In the genomic region with DNA sequence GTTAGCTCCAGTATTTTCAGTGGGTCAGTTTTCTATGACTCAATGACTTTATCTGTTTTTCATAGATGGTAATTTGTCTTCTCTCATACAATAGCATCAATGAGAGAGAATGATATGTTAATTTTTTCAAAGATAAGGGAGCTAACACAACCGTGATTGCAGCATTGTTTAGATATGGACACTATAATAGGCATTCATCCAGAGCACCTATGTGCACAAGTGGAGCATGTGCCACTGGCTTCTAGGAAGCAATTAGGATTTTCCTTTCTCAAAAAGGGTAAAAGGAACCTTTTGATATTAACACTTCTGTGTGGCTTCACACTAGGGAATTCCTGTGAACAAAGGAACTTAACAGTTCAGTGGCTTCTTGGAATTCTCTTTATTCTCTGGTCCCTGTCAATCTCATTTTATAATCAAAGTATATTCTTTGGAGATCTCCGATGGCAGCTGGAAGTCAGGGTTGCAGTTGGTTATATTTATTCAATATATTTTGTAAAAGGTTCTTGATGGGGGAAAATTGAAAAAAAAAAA, we compare ENCODE assay signal across 30 mouse cellular contexts.
DNase-seq lines count a peak whose midpoint lies in the region; ATAC-seq and TF ChIP-seq lines count a peak whose summit lies in the region.
"Had no signal": no experiment of that assay in that cellular context is flagged by ENCODE, and none has a peak within 500 bp of the region (broad histone marks: within the 10 kb centered on the region; RNA-seq: fewer than 3 reads in every experiment).

No protein-coding gene starts in this region.

- H3K27ac ChIP-seq in midbrain, embryonic 10.5 days (replicated peaks) = 0 out of 2 replicates have a peak overlapping the region, but pooled peaks have one; percentile 56
- no peak overlapping the region for H3K27ac ChIP-seq in midbrain, embryonic 16.5 days (ENCODE audit: low read length)
- no peak overlapping the region for H3K27ac ChIP-seq in gastrocnemius, adult 2 months
- H3K27ac ChIP-seq: embryonic facial prominence, embryonic 15.5 days; forebrain, embryonic 12.5 days; limb, embryonic 12.5 days; lung, embryonic 15.5 days; stomach, postnatal 0 days had no signal

- 0 out of 2 replicates have a peak, but pooled peaks cover 4% of the 10 kb centered on the region for H3K9me3 ChIP-seq in midbrain, embryonic 10.5 days (replicated peaks)
- peaks cover 4% of the 10 kb centered on the region; the same call in 1 of the 2 replicates for H3K9me3 ChIP-seq in midbrain, embryonic 16.5 days (replicated peaks; ENCODE audit: control insufficient read depth, low read length, poor library complexity, severe bottlenecking)
- H3K9me3 ChIP-seq: embryonic facial prominence, embryonic 15.5 days; forebrain, embryonic 12.5 days; limb, embryonic 12.5 days; lung, embryonic 15.5 days had no signal

- no peak for ATAC-seq in midbrain, embryonic 16.5 days
- ATAC-seq: activated CD4-positive, CD25-positive, alpha-beta regulatory T cell, adult 4 months; intestine, embryonic 16.5 days had no signal

- whole genome bisulfite sequencing in midbrain, embryonic 10.5 days = 9% methylated on average over 2 of the region's 2 CpGs
- WGBS in midbrain, embryonic 16.5 days = 5% methylated on average over 2 of the region's 2 CpGs

- peaks cover 22% of the 10 kb centered on the region for H3K4me1 ChIP-seq in midbrain, embryonic 10.5 days
- no peaks in the 10 kb centered on the region for H3K4me1 ChIP-seq in midbrain, embryonic 16.5 days (ENCODE audit: control insufficient read depth, insufficient read depth, low read length)
- H3K4me1 ChIP-seq: embryonic facial prominence, embryonic 15.5 days; limb, embryonic 12.5 days; lung, embryonic 15.5 days had no signal

- H3K4me2 ChIP-seq in midbrain, embryonic 16.5 days (ENCODE audit: low read length) = no peak overlapping the region
- H3K4me2 ChIP-seq: embryonic facial prominence, embryonic 15.5 days; forebrain, embryonic 12.5 days; heart, embryonic 11.5 days; limb, embryonic 12.5 days; liver, embryonic 11.5 days; lung, embryonic 15.5 days had no signal

- no peaks in the 10 kb centered on the region for H3K36me3 ChIP-seq in midbrain, embryonic 10.5 days
- H3K36me3 ChIP-seq in midbrain, embryonic 16.5 days (ENCODE audit: control insufficient read depth, insufficient read depth, low read length) = no peaks in the 10 kb centered on the region
- H3K36me3 ChIP-seq: embryonic facial prominence, embryonic 15.5 days; forebrain, embryonic 12.5 days; limb, embryonic 12.5 days; lung, embryonic 15.5 days had no signal

- H3K4me3 ChIP-seq in midbrain, embryonic 10.5 days = no peak overlapping the region
- no peak overlapping the region for H3K4me3 ChIP-seq in midbrain, embryonic 16.5 days (ENCODE audit: low read depth, low read length)
- no peak overlapping the region for H3K4me3 ChIP-seq in gastrocnemius, adult 2 months
- H3K4me3 ChIP-seq: embryonic facial prominence, embryonic 15.5 days; forebrain, embryonic 12.5 days; limb, embryonic 12.5 days; lung, embryonic 15.5 days had no signal

- no peak for DNase-seq in midbrain, embryonic 10.5 days (ENCODE audit: low spot score)
- peak; percentile 14 for DNase-seq in embryo, embryonic 10 days (ENCODE audit: low spot score)
- DNase-seq in embryo, embryonic 9.5 days (ENCODE audit: extremely low spot score) = peak; percentile 21
- peak; percentile 60 for DNase-seq in retina, postnatal 1 day
- DNase-seq in gastrocnemius, adult 2 months = no peak
- no peak for DNase-seq in liver
- DNase-seq: adrenal gland, adult 2 months; adrenal gland, postnatal 36 days; B cell, adult 2 months; cerebellum, adult 2 months; cerebellum, postnatal 25 days; gastrocnemius, postnatal 36 days; heart, adult 18-20 months; heart, postnatal 36 days; kidney, adult 8-10 months; kidney, postnatal 10 days; right cerebral cortex, adult 18-20 months; spleen, adult 18-20 months; thymus, adult 18-20 months; thymus, postnatal 25 days had no signal

- no peak for TF ChIP-seq CTCF in gastrocnemius, adult 2 months (IDR thresholded peaks at IDR 0.05)

- no peak overlapping the region for H3K9ac ChIP-seq in midbrain, embryonic 16.5 days (ENCODE audit: low read depth, low read length)
- H3K9ac ChIP-seq: embryonic facial prominence, embryonic 15.5 days; forebrain, embryonic 12.5 days; limb, embryonic 12.5 days; lung, embryonic 15.5 days had no signal

- intact Hi-C loops in gastrocnemius, adult 2 months (cut with DNase I) = no loop called here

- H3K27me3 ChIP-seq in midbrain, embryonic 10.5 days (ENCODE audit: low read depth, poor library complexity, severe bottlenecking) = peaks cover 4% of the 10 kb centered on the region; the same call in 1 of the 2 replicates
- H3K27me3 ChIP-seq in midbrain, embryonic 16.5 days (ENCODE audit: control insufficient read depth, insufficient read depth, low read depth, low read length) = no peaks in the 10 kb centered on the region
- H3K27me3 ChIP-seq: embryonic facial prominence, embryonic 15.5 days; forebrain, embryonic 12.5 days; limb, embryonic 12.5 days; lung, embryonic 15.5 days had no signal

Comparison
In these comparisons a context has a peak if more than half of its experiments do, and no peak if none do; other contexts are left out.
1. DNase-seq: peak in embryo, embryonic 10 days (single experiment), embryo, embryonic 9.5 days (single experiment) and retina, postnatal 1 day (single experiment); none in midbrain, embryonic 10.5 days (single experiment), gastrocnemius, adult 2 months (single experiment) and liver (single experiment).